Mouse (Mus musculus): ENCODE measurements around the gene Sdhb. TPM values are rescaled to one million over a fixed set of nuclear protein-coding genes. Genes with fewer than 3 reads are reported as not detected.

The Sdhb gene
- polyA plus RNA-seq, 1 experiment from 2014 or later = 429 TPM

Other genes starting within 250 kb of the Sdhb start
- 0.05 TPM in 1 of 2 replicates, not detected in the other for gene Padi6, start 218.6 kb upstream of the Sdhb start, polyA plus RNA-seq (2016; fragmentation: Nextera tagmentation; extraction: Ambion mirVana)
- 0.54 and 0.55 TPM in 2 replicates for gene Padi4, start 187.0 kb upstream of the Sdhb start, polyA plus RNA-seq (2016; fragmentation: Nextera tagmentation; extraction: Ambion mirVana)
- 0.10 and 0.15 TPM in 2 replicates for gene Padi3, start 150.6 kb upstream of the Sdhb start, polyA plus RNA-seq (2016; fragmentation: Nextera tagmentation; extraction: Ambion mirVana)
- gene Padi1, start 115.4 kb upstream of the Sdhb start, polyA plus RNA-seq (2016; fragmentation: Nextera tagmentation; extraction: Ambion mirVana) = 0.04 and 0.06 TPM in 2 replicates
- 0.15 and 1.4 TPM in 2 replicates for gene Padi2, start 54.9 kb upstream of the Sdhb start, polyA plus RNA-seq (2016; fragmentation: Nextera tagmentation; extraction: Ambion mirVana)
- gene Atp13a2, start 25.7 kb downstream of the Sdhb start, polyA plus RNA-seq (2016; fragmentation: Nextera tagmentation; extraction: Ambion mirVana) = 42.5 and 56.5 TPM in 2 replicates
- 260 and 321 TPM in 2 replicates for gene Mfap2, start 49.2 kb downstream of the Sdhb start, polyA plus RNA-seq (2016; fragmentation: Nextera tagmentation; extraction: Ambion mirVana)
- 10.8 and 11.0 TPM in 2 replicates for gene Crocc, start 99.3 kb downstream of the Sdhb start, polyA plus RNA-seq (2016; fragmentation: Nextera tagmentation; extraction: Ambion mirVana)
- 54.8 TPM in 2 replicates for gene Necap2, start 117.2 kb downstream of the Sdhb start, polyA plus RNA-seq (2016; fragmentation: Nextera tagmentation; extraction: Ambion mirVana)
- gene Spata21, start 127.1 kb downstream of the Sdhb start, polyA plus RNA-seq (2016; fragmentation: Nextera tagmentation; extraction: Ambion mirVana) = 0.05 and 0.20 TPM in 2 replicates
- 35.2 and 36.3 TPM in 2 replicates for gene Szrd1, start 178.6 kb downstream of the Sdhb start, polyA plus RNA-seq (2016; fragmentation: Nextera tagmentation; extraction: Ambion mirVana)
- gene Fbxo42, start 186.7 kb downstream of the Sdhb start, polyA plus RNA-seq (2016; fragmentation: Nextera tagmentation; extraction: Ambion mirVana) = 24.2 and 25.3 TPM in 2 replicates

All from midbrain, embryonic 10.5 days (tissue).